Mouse (Mus musculus) testis, adult 2 months (tissue): Measurements from ENCODE around the gene Rdh12.

Source experiments
- CTCF ChIP-seq: fragments of 200-500 bp; IDR thresholded peaks from 2 replicates; pipeline ENCODE4 v1.5.1; 2012; ENCODE audit warnings: low read depth, mild to moderate bottlenecking, inconsistent platforms, low read length, moderate library complexity; ENCODE audit not compliant: control insufficient read depth, insufficient read depth, insufficient replicate concordance
- POLR2A ChIP-seq: fragments of 200-500 bp; IDR thresholded peaks from 2 replicates; pipeline ENCODE4 v1.6.1; 2012; ENCODE audit warnings: low read depth, mild to moderate bottlenecking, inconsistent platforms, low read length, moderate library complexity; ENCODE audit not compliant: control insufficient read depth

DNA sequence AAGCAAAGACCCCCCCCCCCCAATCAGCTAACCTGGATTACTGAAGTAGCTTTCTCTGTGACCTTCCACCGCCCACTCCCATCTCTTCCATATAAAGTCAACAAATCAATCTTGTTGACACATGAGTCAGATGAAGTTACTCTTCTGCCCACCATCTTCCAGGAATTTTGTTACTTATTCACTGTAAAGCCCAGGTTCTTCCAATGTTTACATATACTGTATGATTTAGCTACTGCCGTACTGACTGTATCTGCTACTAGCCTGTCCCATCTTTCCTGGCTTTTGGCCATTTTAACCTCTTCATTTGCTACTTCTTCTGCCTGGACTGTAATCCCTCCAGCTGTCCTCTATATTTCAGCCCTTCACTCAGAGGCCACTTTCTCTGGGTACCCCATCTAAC, 33.3 kb downstream of the Rdh12 start:
- TF ChIP-seq POLR2A (no peak), CTCF (no peak)
